In genomic region chr12:84846594-84847014, GRCm38 (mm10) we compare ENCODE assay signal across 11 mouse cellular contexts. TPM values are rescaled to one million over a fixed set of nuclear protein-coding genes. Genes with fewer than 3 reads are reported as not detected.
DNase-seq lines count a peak whose midpoint lies in the region; ATAC-seq and TF ChIP-seq lines count a peak whose summit lies in the region.
"Had no signal": no experiment of that assay in that cellular context is flagged by ENCODE, and none has a peak within 500 bp of the region (broad histone marks: within the 10 kb centered on the region; RNA-seq: fewer than 3 reads in every experiment).

No protein-coding gene starts in this region.

- peak; percentile 58 for DNase-seq in intestine, embryonic 14.5 days (ENCODE audit: low spot score)
- DNase-seq in 416B (ENCODE audit: low read depth), result peak; percentile 88
- peak; percentile 63 for DNase-seq in lung, postnatal 0 days (ENCODE audit: low spot score)
- no peak for DNase-seq in cerebellum, postnatal 10 days
- no peak for DNase-seq in forebrain, embryonic 10.5 days (ENCODE audit: extremely low spot score, low spot score)
- DNase-seq in hindbrain, postnatal 0 days (ENCODE audit: low spot score), result no peak
- DNase-seq: gastrocnemius, postnatal 25 days had no signal

- no peak for ATAC-seq in intestine, embryonic 14.5 days (replicated peaks; ENCODE audit: low FRiP score, low TSS enrichment, low read depth)
- no peak for ATAC-seq in intestine, embryonic 16.5 days
- ATAC-seq in embryonic facial prominence, embryonic 12.5 days (ENCODE audit: insufficient number of reproducible peaks, insufficient read depth, low FRiP score, low TSS enrichment), result no peak
- ATAC-seq in lung, postnatal 0 days, result peak; percentile 40; the same call in 1 of the 2 replicates
- ATAC-seq in hindbrain, postnatal 0 days, result no peak

- TF ChIP-seq EP300 in lung, postnatal 0 days (IDR thresholded peaks at IDR 0.05), result no peak

- WGBS in intestine, embryonic 14.5 days, result 22% methylated on average over 9 of the region's 9 CpGs
- 35% methylated on average over 9 of the region's 9 CpGs for WGBS in intestine, embryonic 16.5 days
- WGBS in embryonic facial prominence, embryonic 12.5 days, result 64% methylated on average over 9 of the region's 9 CpGs
- WGBS in lung, postnatal 0 days, result 24% methylated on average over 9 of the region's 9 CpGs
- WGBS in forebrain, embryonic 10.5 days, result 85% methylated on average over 9 of the region's 9 CpGs
- 66% methylated on average over 9 of the region's 9 CpGs for WGBS in hindbrain, postnatal 0 days

- TF ChIP-seq CTCF in lung, postnatal 0 days (IDR thresholded peaks at IDR 0.05), result no peak
- TF ChIP-seq CTCF in hindbrain, postnatal 0 days (IDR thresholded peaks at IDR 0.05; ENCODE audit: low read depth), result no peak

- no peak overlapping the region for H3K27ac ChIP-seq in intestine, embryonic 14.5 days (ENCODE audit: low read depth)
- H3K27ac ChIP-seq in intestine, embryonic 16.5 days (ENCODE audit: low read length), result no peak overlapping the region
- H3K27ac ChIP-seq in embryonic facial prominence, embryonic 12.5 days, result 0 out of 2 replicates have a peak overlapping the region, but pooled peaks have one; percentile 36
- H3K27ac ChIP-seq in lung, postnatal 0 days (ENCODE audit: low read length), result no peak overlapping the region
- no peak overlapping the region for H3K27ac ChIP-seq in forebrain, embryonic 10.5 days
- H3K27ac ChIP-seq in hindbrain, postnatal 0 days, result no peak overlapping the region
- H3K27ac ChIP-seq: hindbrain, embryonic 12.5 days had no signal

- no peaks in the 10 kb centered on the region for H3K27me3 ChIP-seq in intestine, embryonic 14.5 days (replicated peaks; ENCODE audit: control insufficient read depth, insufficient read depth, low read length)
- H3K27me3 ChIP-seq in intestine, embryonic 16.5 days (replicated peaks; ENCODE audit: control insufficient read depth, insufficient read depth, low read length), result no peaks in the 10 kb centered on the region
- no peaks in the 10 kb centered on the region for H3K27me3 ChIP-seq in embryonic facial prominence, embryonic 12.5 days
- no peaks in the 10 kb centered on the region for H3K27me3 ChIP-seq in lung, postnatal 0 days (replicated peaks; ENCODE audit: insufficient read depth, low read length)
- no peaks in the 10 kb centered on the region for H3K27me3 ChIP-seq in forebrain, embryonic 10.5 days (ENCODE audit: poor library complexity, severe bottlenecking)
- no peaks in the 10 kb centered on the region for H3K27me3 ChIP-seq in hindbrain, postnatal 0 days (ENCODE audit: insufficient read depth, low read length)
- H3K27me3 ChIP-seq: hindbrain, embryonic 12.5 days had no signal

- no peak overlapping the region for H3K4me3 ChIP-seq in intestine, embryonic 14.5 days (ENCODE audit: low read depth, low read length)
- H3K4me3 ChIP-seq in intestine, embryonic 16.5 days (ENCODE audit: low read length), result no peak overlapping the region
- no peak overlapping the region for H3K4me3 ChIP-seq in embryonic facial prominence, embryonic 12.5 days
- H3K4me3 ChIP-seq in lung, postnatal 0 days (ENCODE audit: low read depth, low read length), result no peak overlapping the region
- H3K4me3 ChIP-seq in forebrain, embryonic 10.5 days, result no peak overlapping the region
- no peak overlapping the region for H3K4me3 ChIP-seq in hindbrain, postnatal 0 days (ENCODE audit: low read length)
- H3K4me3 ChIP-seq: erythroblast, embryonic 14.5 days; hindbrain, embryonic 12.5 days had no signal

- H3K4me1 ChIP-seq in intestine, embryonic 14.5 days (replicated peaks; ENCODE audit: control insufficient read depth, insufficient read depth, low read length), result peaks cover 43% of the 10 kb centered on the region
- peaks cover 18% of the 10 kb centered on the region for H3K4me1 ChIP-seq in intestine, embryonic 16.5 days (ENCODE audit: control insufficient read depth, insufficient read depth, low read length)
- peaks cover 49% of the 10 kb centered on the region for H3K4me1 ChIP-seq in embryonic facial prominence, embryonic 12.5 days
- peaks cover 4% of the 10 kb centered on the region; the same call in 1 of the 2 replicates for H3K4me1 ChIP-seq in lung, postnatal 0 days (ENCODE audit: insufficient read depth, low read depth, low read length)
- H3K4me1 ChIP-seq in forebrain, embryonic 10.5 days, result peaks cover 38% of the 10 kb centered on the region
- H3K4me1 ChIP-seq in hindbrain, postnatal 0 days (ENCODE audit: insufficient read depth, low read length), result no peaks in the 10 kb centered on the region

- no peaks in the 10 kb centered on the region for H3K9me3 ChIP-seq in intestine, embryonic 14.5 days (ENCODE audit: control insufficient read depth, low read length)
- no peaks in the 10 kb centered on the region for H3K9me3 ChIP-seq in intestine, embryonic 16.5 days (ENCODE audit: control insufficient read depth, low read length)
- H3K9me3 ChIP-seq in embryonic facial prominence, embryonic 12.5 days, result no peaks in the 10 kb centered on the region
- H3K9me3 ChIP-seq in lung, postnatal 0 days (ENCODE audit: low read length), result no peaks in the 10 kb centered on the region
- no peaks in the 10 kb centered on the region for H3K9me3 ChIP-seq in forebrain, embryonic 10.5 days
- H3K9me3 ChIP-seq in hindbrain, postnatal 0 days (ENCODE audit: low read length), result no peaks in the 10 kb centered on the region
- H3K9me3 ChIP-seq: hindbrain, embryonic 12.5 days had no signal

- H3K36me3 ChIP-seq in intestine, embryonic 14.5 days (ENCODE audit: control insufficient read depth, insufficient read depth, low read length), result no peaks in the 10 kb centered on the region
- H3K36me3 ChIP-seq in intestine, embryonic 16.5 days (ENCODE audit: control insufficient read depth, insufficient read depth, low read length), result no peaks in the 10 kb centered on the region
- H3K36me3 ChIP-seq in embryonic facial prominence, embryonic 12.5 days, result no peaks in the 10 kb centered on the region
- H3K36me3 ChIP-seq in lung, postnatal 0 days (ENCODE audit: insufficient read depth, low read length), result no peaks in the 10 kb centered on the region
- no peaks in the 10 kb centered on the region for H3K36me3 ChIP-seq in forebrain, embryonic 10.5 days (replicated peaks)
- no peaks in the 10 kb centered on the region for H3K36me3 ChIP-seq in hindbrain, postnatal 0 days (ENCODE audit: insufficient read depth, low read length)
- H3K36me3 ChIP-seq: hindbrain, embryonic 12.5 days had no signal

- H3K9ac ChIP-seq in intestine, embryonic 14.5 days (ENCODE audit: low read length), result no peak overlapping the region
- no peak overlapping the region for H3K9ac ChIP-seq in intestine, embryonic 16.5 days (ENCODE audit: low read depth, low read length)
- no peak overlapping the region for H3K9ac ChIP-seq in embryonic facial prominence, embryonic 12.5 days
- H3K9ac ChIP-seq in lung, postnatal 0 days (replicated peaks; ENCODE audit: low read depth), result no peak overlapping the region
- H3K9ac ChIP-seq in hindbrain, postnatal 0 days (replicated peaks; ENCODE audit: low read length), result no peak overlapping the region
- H3K9ac ChIP-seq: hindbrain, embryonic 12.5 days had no signal

- H3K4me2 ChIP-seq in intestine, embryonic 14.5 days (ENCODE audit: low read length), result no peak overlapping the region
- no peak overlapping the region for H3K4me2 ChIP-seq in intestine, embryonic 16.5 days (ENCODE audit: low read depth, low read length)
- H3K4me2 ChIP-seq in embryonic facial prominence, embryonic 12.5 days (replicated peaks), result no peak overlapping the region
- no peak overlapping the region for H3K4me2 ChIP-seq in lung, postnatal 0 days (replicated peaks; ENCODE audit: low read depth, low read length)
- no peak overlapping the region for H3K4me2 ChIP-seq in hindbrain, postnatal 0 days (ENCODE audit: low read depth, low read length)
- H3K4me2 ChIP-seq: hindbrain, embryonic 12.5 days had no signal

RNA-seq across cellular contexts. Expression of gene Ltbp2, which starts 29.7 kb away (rescaled TPM):
- 0.63 and 1.0 TPM in 2 replicates for polyA plus RNA-seq in intestine, embryonic 14.5 days (2014; fragmentation: Nextera tagmentation; extraction: Ambion mirVana)
- 0.83 and 1.9 TPM in 2 replicates for polyA plus RNA-seq in intestine, embryonic 16.5 days (2015; fragmentation: Nextera tagmentation; extraction: Ambion mirVana)
- polyA plus RNA-seq in embryonic facial prominence, embryonic 12.5 days (2016; fragmentation: Nextera tagmentation; extraction: Ambion mirVana), result 0.71 and 0.93 TPM in 2 replicates
- 22.4 and 25.7 TPM in 2 replicates for polyA plus RNA-seq in lung, postnatal 0 days (2015; fragmentation: Nextera tagmentation; extraction: Ambion mirVana)
- 0.10 TPM in 1 of 2 replicates, not detected in the other for polyA plus RNA-seq in forebrain, embryonic 10.5 days (2016; fragmentation: Nextera tagmentation; extraction: Ambion mirVana)
- total RNA-seq in hindbrain, postnatal 0 days (2014; rRNA removed), result 0.43 and 2.9 TPM in 2 replicates
- 0.08 and 0.21 TPM in 2 replicates for polyA plus RNA-seq in hindbrain, postnatal 0 days (2015; fragmentation: Nextera tagmentation; extraction: Ambion mirVana)

Comparison
In these comparisons a context has a peak if more than half of its experiments do, and no peak if none do; other contexts are left out.
1. DNase-seq: peak in intestine, embryonic 14.5 days (single experiment), 416B (single experiment) and lung, postnatal 0 days (single experiment); none in cerebellum, postnatal 10 days (0 of 2), forebrain, embryonic 10.5 days (single experiment) and hindbrain, postnatal 0 days (single experiment).